In the genomic region with DNA sequence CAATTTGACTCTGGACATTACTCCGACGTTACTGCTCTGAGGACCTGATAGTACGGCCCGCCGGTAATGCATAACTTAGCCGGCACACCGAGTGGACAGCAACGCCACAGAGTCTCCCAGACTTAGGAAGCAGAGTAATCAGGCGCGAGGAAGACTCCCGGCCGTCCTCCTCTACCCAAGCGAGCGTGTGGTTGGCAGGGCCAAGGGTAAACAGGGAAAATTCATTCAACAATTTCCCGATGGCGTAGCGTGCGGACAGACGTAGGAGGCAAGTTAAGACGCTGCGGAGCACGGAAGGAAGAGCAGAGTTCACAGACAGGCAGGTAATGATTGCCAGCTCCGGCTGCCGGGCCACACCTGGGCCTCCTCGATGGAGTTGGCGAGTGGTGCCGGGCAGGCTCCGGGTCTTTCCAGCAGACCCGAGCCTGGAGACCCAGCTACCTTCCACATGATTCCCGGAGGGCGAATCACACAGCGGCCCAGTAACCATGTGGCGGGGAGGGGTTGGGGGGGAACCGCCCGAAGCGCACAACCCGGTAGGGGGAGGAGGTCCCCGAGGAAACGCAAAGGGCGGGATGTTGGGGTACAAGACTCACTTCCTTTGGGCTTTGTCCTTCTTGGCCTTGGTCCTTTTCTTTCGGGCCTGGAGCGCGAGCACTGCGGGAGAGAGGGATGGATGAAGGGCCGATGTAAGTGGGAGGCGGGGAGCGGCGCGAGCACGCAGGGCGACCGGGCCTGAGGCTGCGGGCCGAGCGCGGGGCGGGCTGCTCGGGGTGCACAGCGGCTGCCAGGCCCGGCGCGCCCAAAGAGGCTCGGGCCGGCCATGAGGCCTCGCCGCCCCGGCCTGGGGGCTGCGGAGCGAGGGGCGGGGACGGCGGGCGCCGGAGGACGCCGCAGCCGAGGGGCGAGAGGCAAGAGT, we compare ENCODE assay signal across 7 mouse cellular contexts. TPM values are rescaled to one million over a fixed set of nuclear protein-coding genes. Genes with fewer than 3 reads are reported as not detected.
DNase-seq lines count a peak whose midpoint lies in the region; ATAC-seq lines count a peak whose summit lies in the region.

No protein-coding gene starts in this region.

- ATAC-seq in megakaryocyte-erythroid progenitor cell, adult 5-6 weeks (replicated peaks; ENCODE audit: low FRiP score, low TSS enrichment, poor library complexity, severe bottlenecking) = peak; percentile 39

- intact Hi-C loops in left cerebral cortex, postnatal 25 days (cut with DNase I) = loop anchor here (5.0 kb wide), 1 partner anchor 71 kb away; a partner anchor contains a TSS

- DNase-seq in R1 (ENCODE audit: low read depth, low spot score) = peak; percentile 80
- DNase-seq in cerebellum, postnatal 4 days (ENCODE audit: low spot score in 2 of 2) = peak; percentile 25 to 46
- DNase-seq in gastrocnemius, postnatal 10 days = peak; percentile 36
- DNase-seq in induced T-regulatory cell, adult 2 months (ENCODE audit: low read depth) = peak; percentile 78
- DNase-seq in left cerebral cortex, postnatal 25 days (ENCODE audit: low spot score in 2 of 2) = peak; percentile 61 to 62
- DNase-seq in right cerebral cortex, postnatal 25 days = peak; percentile 66

RNA-seq across cellular contexts. Expression of a gene that starts 0.9 kb away (rescaled TPM):
- total RNA-seq in gastrocnemius, postnatal 10 days (2021) = 10 to 100 TPM; 28.5 to 36.2 TPM
- total RNA-seq in left cerebral cortex, postnatal 25 days (2021) = 100 to 1,000 TPM in 1 of 2 experiments, 10 to 100 TPM in 1; 99.9 to 101 TPM
- total RNA-seq in megakaryocyte-erythroid progenitor cell, adult 5-6 weeks (2014; fragmentation: Nextera tagmentation) = 141 and 164 TPM in 2 replicates
- 159 and 165 TPM in 2 replicates for total RNA-seq in megakaryocyte-erythroid progenitor cell, adult 5-6 weeks (2017)

RNA-seq across cellular contexts. Expression of a gene that starts 46.2 kb away (rescaled TPM):
- total RNA-seq in gastrocnemius, postnatal 10 days (2021) = not detected
- 1 to 10 TPM; 1.4 to 2.8 TPM for total RNA-seq in left cerebral cortex, postnatal 25 days (2021)
- not detected in 2 replicates for total RNA-seq in megakaryocyte-erythroid progenitor cell, adult 5-6 weeks (2014; fragmentation: Nextera tagmentation)
- total RNA-seq in megakaryocyte-erythroid progenitor cell, adult 5-6 weeks (2017) = not detected in 2 replicates

Comparison
In these comparisons a context has a peak if more than half of its experiments do, and no peak if none do; other contexts are left out.
1. Peak in every context shown above with its lines: DNase-seq and ATAC-seq.